Mouse (Mus musculus) cerebellum, postnatal 10 days (tissue): ENCODE results near the gene Nfic.

Experiments used
- DNase-seq, 2 experiments: peaks; one replicate each; pipeline ENCODE4 v3.0.0; 2021; ENCODE audit warnings: mixed read lengths in 2 of 2

The Nfic gene

DNA sequence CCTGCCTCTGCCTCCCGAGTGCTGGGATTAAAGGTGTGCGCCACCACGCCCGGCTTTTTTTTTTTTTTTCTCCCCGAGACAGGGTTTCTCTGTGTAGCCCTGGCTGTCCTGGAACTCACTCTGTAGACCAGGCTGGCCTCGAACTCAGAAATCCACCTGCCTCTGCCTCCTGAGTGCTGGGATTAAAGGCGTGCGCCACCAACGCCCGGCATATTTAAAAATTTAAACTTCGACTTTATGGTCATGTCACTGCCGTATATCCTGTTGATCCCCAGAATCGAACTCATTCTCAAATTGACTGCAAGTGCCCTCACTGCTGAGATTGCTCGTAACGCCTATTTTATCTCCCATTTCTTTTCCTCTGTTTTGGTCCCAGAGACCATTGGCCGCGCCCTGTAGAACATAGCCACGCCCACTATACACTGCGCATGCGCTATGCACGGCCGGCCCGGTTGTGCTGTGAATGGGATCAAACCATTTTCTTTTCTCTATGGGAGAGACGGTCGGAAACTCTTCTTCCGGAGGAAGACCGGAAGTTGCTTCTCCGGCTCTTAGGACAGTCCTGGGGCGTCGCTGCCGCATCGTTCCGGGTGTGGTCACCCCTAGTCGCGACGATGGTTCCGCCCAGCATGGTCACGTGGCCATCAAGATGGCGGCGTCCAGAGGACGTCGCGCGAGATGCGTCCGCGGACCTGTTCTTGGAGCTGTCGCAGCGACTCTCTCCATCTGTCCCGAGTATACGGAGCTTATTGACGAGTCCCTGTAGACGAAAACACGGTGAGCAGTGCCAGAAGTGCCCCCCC is 71.4 kb downstream of the Nfic start, which contains the start of the genes Dohh and Gm48551:
Dohh (plus strand) TSS at position 627 of the 803 bp plus-strand sequence.
Gm48551 (plus strand) TSS at position 665 of the 803 bp plus-strand sequence.
- DNase-seq: peak; percentile 100

DNA sequence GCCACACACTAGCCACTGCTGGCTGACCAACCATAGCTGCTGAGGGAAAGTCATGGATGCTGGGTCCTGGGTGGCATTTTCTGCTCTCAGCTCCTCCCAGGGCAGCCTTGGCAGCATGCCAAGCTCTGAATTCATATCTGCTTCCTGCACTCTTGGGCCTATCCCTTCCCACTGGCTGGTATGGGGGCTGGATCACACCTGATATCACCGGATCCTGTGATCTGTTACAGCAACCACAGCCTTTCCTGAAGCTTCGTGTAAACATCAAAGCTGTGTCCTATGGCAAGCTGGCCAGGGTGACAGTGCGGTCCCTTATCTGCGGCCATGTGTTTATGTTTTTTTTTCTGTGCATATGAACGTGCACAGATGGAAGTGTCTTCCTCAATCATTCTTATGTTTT is 73.4 kb downstream of the Nfic start:
- peak in 1 of 2 experiments; percentile 52 for DNase-seq

DNA sequence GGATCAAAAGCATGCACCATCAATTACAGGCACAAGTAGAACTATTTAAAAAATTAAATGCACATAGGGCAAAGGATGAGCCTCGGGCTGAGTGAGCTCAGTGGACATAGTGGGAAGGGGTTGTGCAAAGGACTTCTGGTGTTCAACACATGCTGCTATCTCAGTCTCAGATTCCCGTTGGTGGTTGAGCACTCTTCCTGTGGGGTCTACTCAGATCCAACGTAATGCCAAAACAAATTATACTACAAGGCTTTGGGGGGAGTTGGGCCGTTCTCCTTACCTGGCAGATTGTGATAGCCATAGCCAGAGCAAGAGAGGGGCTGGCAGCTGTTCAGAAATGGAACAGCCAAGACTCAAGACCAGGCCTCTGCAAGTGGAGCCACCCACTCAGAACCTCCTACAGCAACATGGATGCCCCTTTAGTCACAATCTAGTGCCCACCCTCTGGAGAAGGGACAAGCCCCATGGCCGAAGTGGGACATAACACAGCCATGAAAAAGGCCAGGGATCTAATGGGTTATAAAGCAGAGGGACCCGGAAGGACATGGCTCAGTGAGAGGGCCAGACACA is 75.5 kb downstream of the Nfic start:
- no peak for DNase-seq

- no peak for DNase-seq
Measured at GRCm38 (mm10) chr10:81379183-81379553, 76.3 kb downstream of the Nfic start.

DNA sequence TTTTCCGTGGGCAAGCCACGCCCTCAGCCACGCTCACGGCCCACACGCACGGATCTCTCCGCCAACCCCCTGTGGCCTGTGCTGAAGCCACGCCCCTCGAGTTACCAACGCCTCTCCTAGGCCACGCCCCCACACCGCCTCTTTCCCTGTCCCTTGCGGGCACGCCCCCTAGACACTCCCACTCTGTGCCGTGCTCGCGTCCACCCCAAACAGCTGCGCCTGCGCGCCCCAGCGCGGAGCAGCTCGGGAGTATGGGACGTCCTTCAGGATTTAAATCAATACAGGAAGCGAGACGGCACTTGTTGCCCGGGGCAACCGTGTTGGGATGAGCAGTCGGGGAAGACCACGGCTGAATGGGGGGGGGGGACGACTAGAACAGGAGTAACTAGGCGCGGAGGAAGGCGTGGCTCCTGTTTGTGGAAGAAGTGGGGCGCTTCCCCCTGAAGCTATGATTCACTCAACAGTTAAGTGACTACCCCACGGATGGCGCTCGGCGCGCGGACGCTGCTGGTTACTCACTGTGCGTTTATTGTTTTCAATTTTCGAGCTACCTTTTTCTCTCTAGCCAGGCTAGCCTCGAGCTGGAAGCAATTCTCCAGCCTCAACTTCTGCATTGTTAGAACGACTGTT is 76.8 kb downstream of the Nfic start:
- peak; percentile 100 for DNase-seq

- no peak for DNase-seq
Measured at GRCm38 (mm10) chr10:81377793-81378552, 77.5 kb downstream of the Nfic start, which contains the start of gene Fzr1. Fzr1 (minus strand) TSS chr10:81378516.

DNA sequence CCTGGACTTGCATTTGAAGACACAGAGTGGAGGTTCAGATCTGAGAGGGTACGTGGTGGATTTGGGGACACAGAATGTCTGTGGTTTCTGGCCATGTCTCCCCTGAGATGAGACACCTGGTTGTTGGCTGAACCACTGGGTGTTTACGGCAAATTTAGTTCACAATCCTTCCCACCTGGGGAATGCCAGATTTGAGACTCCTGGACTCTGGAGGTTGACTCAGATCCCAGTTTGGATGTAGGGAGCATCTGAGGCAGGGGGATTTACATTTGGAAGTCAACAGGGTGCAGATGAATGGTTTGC is 78.1 kb downstream of the Nfic start:
- peak in 1 of 2 experiments; percentile 4 for DNase-seq

DNA sequence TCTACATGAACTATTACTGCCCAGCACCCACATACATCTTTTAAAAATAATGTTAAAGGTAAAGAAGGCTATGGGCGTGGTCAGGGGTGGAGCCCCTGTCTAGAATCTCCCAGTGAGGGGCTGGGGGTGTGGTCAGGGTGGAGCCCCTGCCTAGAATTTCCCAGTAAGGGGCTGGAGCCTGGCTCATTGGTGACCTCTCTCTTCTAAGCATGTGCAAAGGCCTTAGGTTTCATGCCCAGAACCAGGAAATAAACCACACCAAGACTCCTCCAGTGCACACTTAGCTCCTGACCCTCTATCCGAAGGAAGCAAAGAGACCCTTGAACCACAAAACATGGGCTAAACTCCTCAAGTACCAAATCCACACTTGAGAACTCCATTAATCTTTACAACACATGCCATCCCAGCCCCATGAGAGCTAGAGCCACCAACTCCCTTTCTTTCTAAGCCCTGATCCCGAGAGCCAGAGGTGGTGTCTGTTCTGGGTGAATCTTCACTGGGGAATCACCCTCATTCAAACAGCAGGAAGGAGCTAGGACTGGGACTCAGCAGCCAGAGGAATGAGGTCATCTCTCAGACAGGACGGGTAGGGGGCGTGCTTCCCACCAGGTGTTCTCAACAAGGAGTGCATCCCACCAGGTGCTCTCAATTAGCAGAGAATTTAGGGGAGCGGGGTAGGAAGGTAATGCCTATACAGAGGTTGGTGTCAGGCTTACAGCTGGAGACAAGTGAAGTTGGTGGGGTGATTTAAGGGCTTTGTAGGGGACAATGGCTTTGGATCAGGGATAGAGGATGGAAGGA is 78.7 kb downstream of the Nfic start:
- peak in 1 of 2 experiments; percentile 39 for DNase-seq

DNA sequence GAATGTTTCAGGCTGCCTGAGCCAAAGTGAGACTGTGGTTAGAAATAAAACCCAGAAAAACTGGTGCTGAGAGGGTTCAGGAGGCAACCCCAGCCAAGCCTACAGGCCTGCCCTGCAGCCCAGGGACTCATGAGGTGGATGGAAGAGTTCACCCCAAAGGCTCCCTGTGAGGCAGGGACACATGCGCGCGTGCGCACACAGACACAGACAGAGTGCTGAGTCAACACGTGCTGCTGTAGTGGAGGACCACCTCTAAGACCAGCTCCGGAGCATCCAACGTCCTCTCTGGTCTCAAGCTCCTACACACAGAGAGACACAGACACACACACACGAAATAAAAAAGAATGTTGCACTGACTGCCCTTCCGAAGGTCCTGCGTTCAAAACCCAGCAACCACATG is 80.1 kb downstream of the Nfic start:
- no peak for DNase-seq

DNA sequence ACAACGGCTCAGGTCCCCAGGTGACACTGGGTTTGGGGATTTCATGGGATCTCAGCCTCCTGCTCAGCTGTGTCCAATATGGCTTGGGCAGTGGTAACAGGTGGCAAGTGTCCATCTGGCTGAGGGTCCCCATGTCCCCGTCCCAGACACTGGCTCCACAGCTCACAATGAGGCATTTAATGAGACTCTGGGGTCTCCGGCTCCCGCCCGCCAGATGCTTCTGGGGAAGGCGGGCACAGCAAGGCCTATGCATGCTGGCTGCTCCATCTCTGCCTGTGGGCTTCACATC is 88.3 kb downstream of the Nfic start:
- DNase-seq: peak; percentile 49 to 61

GRCm38 (mm10) chr10:81366477-81367206 is 88.8 kb downstream of the Nfic start:
- no peak for DNase-seq

DNA sequence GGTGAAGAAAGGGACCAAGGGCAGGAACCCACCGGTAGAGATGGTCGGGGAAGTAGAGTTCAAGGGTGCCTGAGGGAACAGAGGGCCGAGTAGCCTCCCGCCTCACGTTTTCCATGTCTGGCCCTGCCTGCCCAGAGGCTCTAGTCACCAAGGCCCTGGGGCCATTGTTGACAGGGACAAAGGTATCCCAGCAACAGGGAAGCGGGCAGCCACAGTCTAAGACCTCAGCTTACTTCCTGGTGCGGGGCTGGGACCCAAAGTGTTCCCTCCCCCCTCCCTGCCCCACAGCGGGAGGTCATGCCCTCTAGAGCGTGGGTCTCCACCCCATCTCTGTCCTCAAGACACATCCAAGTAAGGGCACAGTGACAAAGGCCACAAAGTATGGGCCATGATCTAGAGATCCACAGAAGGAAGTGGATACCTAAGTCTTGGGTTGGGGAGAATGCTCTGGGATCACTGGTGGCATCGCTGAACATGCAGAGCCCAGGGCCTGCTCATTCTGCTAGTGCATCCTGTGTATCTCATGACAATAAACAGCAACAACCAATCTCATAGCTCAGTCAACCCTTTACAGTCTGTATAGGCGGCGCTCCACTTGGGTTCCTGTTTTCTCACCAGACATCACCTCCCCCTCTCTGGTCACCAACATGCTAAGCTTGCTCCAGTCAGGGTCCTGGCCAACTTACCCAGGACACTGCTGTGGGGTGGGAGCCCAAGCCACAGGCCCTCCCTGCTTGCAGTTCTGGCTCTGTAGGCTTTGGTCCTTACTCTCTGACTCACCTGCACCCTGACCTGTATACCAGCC is 89.6 kb downstream of the Nfic start, which contains the start of gene 4930404N11Rik:
4930404N11Rik (minus strand) TSS at position 145 of the 805 bp plus-strand sequence.
- DNase-seq: peak; percentile 37 to 38

DNA sequence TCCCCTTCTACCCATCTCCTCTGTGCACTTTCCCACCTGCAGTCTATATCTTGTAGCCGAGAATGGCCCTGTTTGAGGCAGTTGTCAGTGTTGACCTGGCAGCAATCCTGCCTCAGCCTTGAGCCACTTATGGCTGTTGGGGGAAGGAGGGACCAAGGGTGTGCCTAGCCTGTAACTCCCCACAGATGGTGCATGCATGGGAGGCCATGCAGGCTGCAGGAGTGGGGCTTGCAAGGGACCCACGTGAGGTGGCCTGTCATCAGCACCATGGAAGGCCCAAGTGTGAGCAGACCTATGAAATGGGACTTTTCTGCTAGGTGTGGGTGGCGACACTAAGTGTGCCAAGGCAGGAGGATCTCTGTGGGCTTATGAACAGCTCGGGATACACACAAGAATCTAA is 90.4 kb downstream of the Nfic start:
- peak in 1 of 2 experiments; percentile 56 for DNase-seq

- DNase-seq: peak; percentile 57
Measured at GRCm38 (mm10) chr10:81364666-81365065, 90.8 kb downstream of the Nfic start.

GRCm38 (mm10) chr10:81363436-81364346 is 91.7 kb downstream of the Nfic start:
- peak in 1 of 2 experiments; percentile 32 for DNase-seq

DNA sequence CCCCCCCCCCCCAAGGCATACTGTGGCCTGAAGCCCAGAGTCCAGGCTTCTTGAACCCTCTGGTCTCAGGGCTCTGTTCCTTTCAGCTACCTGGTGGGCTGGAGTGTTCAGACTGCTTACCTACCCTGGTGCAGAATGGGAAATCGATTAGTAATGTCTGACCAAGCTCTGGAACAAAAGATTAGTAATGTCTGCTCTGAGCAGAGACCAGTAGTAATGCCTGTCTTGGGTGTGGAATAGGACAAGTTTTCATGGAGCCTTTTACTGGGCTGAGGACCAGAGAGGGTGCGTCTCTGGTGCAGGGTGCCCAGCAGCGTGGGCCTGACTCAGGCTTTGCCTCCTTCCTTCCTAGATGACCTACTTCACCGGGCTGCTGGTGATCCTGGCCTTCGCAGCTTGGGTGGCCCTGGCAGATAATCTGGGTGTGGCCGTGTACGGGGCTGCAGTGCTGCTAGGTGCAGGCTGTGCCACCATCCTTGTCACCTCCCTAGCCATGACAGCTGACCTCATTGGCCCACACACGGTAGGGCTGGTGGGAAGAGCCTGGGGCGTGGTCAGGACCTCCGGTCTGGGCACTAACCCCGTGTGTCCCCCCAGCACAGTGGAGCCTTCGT is 93.0 kb downstream of the Nfic start:
- no peak for DNase-seq

- DNase-seq: no peak
Measured at GRCm38 (mm10) chr10:81360721-81361120, 94.7 kb downstream of the Nfic start.

DNA sequence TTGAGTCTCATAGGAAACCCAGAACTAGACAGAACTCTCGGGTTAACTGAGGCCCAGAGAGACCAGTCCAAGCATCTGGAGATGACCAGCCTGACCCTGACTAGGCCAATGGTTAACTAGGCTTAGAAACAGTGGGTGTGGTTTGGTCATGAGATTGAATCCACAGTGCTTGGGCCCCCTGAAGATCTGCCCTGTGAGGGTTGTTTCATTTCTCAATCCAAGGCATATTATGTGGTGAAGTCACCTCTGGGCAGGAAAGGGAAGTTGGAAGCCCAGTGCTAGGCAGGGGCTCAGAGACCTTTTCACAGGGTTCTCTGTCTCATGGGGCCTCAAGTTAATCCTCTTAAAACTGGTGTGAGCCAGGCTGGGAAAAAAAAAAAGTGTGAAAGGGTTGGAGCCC is 96.6 kb downstream of the Nfic start:
- no peak for DNase-seq

- no peak for DNase-seq
Measured at GRCm38 (mm10) chr10:81358209-81358608, 97.2 kb downstream of the Nfic start.
